Mouse (Mus musculus): ENCODE measurements at regions not wholly inside any gene's neighbourhood (a gene's known extent, or its start where the extent isn't known, plus 50 kb on each side); places are given as distances from the start of the nearest gene placed in this dataset.

GRCm38 (mm10) chr1:186379938-186380847 is 263.1 kb upstream of the Lyplal1 start:
- H3K9me3 ChIP-seq (replicated peaks; ENCODE audit: insufficient read depth, low read length), result no peaks in the 10 kb centered on the region
- H3K4me3 ChIP-seq (ENCODE audit: control insufficient read depth in 1 of 2, insufficient read depth in 1 of 2, low read depth in 2 of 2, low read length in 2 of 2), result no peak overlapping the region

DNA sequence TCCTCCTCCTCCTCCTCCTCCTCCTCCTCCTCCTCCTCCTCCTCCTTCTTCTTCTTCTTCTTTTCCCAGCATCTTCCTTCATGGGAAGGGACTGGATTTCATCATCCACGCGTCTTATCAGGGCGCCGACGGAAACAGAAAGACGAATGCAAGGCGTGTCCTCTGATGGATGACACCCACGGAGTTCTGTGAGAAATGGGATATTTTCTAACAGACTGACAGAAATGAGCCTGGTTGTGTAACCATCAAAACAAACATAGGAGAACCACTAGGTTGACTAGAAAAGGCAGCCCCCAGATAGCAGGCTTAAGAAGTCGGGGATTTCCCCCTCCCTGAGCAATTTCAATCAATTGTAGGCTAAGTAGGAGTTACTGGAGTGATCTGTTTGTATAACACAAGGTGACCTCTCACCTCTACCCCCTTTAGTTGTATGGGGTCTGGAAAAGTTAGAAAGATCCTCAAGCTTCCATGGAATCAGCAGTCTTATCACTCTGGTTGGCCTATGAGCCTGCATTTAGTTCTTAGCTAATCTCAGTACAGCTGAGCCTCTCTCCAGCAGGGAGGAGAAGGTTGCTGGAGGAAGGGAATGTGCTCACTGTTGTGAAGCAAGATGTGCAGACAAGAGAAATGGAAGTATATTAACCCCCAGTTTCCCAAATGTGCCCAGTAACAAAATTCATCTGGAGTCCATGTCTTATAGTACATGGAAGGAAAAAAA is 260.0 kb upstream of the Lyplal1 start:
- Histone ChIP-seq H3K9ac (ENCODE audit: control insufficient read depth, low read depth, low read length, poor library complexity, severe bottlenecking) (no peak overlapping the region), H3K4me3 (ENCODE audit: control insufficient read depth in 1 of 2, insufficient read depth in 1 of 2, low read depth in 2 of 2, low read length in 2 of 2) (no peak overlapping the region), H3K27me3 (ENCODE audit: control insufficient read depth in 1 of 2, insufficient read depth in 2 of 2, low read length in 2 of 2) (no peaks in the 10 kb centered on the region), H3K36me3 (ENCODE audit: control insufficient read depth in 1 of 2, insufficient read depth in 2 of 2, low read length in 2 of 2) (no peaks in the 10 kb centered on the region), H3K27ac (ENCODE audit: control insufficient read depth, low read depth, low read length) (no peak overlapping the region), H3K9me3 (replicated peaks; ENCODE audit: insufficient read depth, low read length) (no peaks in the 10 kb centered on the region), H3K79me2 (ENCODE audit: control insufficient read depth, insufficient read depth, low read length, poor library complexity) (no peaks in the 10 kb centered on the region), H3K4me1 (ENCODE audit: control insufficient read depth in 1 of 2, insufficient read depth in 2 of 2, low read length in 2 of 2) (no peaks in the 10 kb centered on the region)
- no peak for TF ChIP-seq CTCF (IDR thresholded peaks at IDR 0.05 in 2 of 3, conservative IDR thresholded peaks at IDR 0.05 in 1 of 3; ENCODE audit: control insufficient read depth in 1 of 3, insufficient read depth in 1 of 3, low read depth in 2 of 3, low read length in 3 of 3, poor library complexity in 1 of 3, severe bottlenecking in 1 of 3)
- no peak for TF ChIP-seq MXI1 (IDR thresholded peaks at IDR 0.05; ENCODE audit: low read depth, low read length)
- no peak for TF ChIP-seq BHLHE40 (IDR thresholded peaks at IDR 0.05; ENCODE audit: borderline replicate concordance, low read depth, low read length)
- TF ChIP-seq ZC3H11A (IDR thresholded peaks at IDR 0.05; ENCODE audit: low read depth, low read length), result no peak
- TF ChIP-seq CHD1 (IDR thresholded peaks at IDR 0.05; ENCODE audit: low read depth, low read length), result no peak
- no peak for TF ChIP-seq POLR2AphosphoS5 (IDR thresholded peaks at IDR 0.05; ENCODE audit: borderline replicate concordance, low read depth, low read length)
- TF ChIP-seq TBP (IDR thresholded peaks at IDR 0.05; ENCODE audit: low read depth, low read length), result no peak
- no peak for TF ChIP-seq MYC (IDR thresholded peaks at IDR 0.05; ENCODE audit: low read depth, low read length)
- TF ChIP-seq USF1 (IDR thresholded peaks at IDR 0.05; ENCODE audit: low read depth, low read length), result no peak
- TF ChIP-seq UBTF (IDR thresholded peaks at IDR 0.05; ENCODE audit: borderline replicate concordance, insufficient read depth, low read depth, low read length), result no peak
- no peak for DNase-seq (ENCODE audit: low read depth, low spot score)

More at GRCm38 (mm10) chr1:186379938-186380847, 263.1 kb upstream of the Lyplal1 start:
- no peaks in the 10 kb centered on the region for H3K27me3 ChIP-seq (ENCODE audit: control insufficient read depth in 1 of 2, insufficient read depth in 2 of 2, low read length in 2 of 2)
- no peaks in the 10 kb centered on the region for H3K36me3 ChIP-seq (ENCODE audit: control insufficient read depth in 1 of 2, insufficient read depth in 2 of 2, low read length in 2 of 2)
- H3K27ac ChIP-seq (ENCODE audit: control insufficient read depth, low read depth, low read length), result no peak overlapping the region
- no peak for TF ChIP-seq ZC3H11A (IDR thresholded peaks at IDR 0.05; ENCODE audit: low read depth, low read length)
- TF ChIP-seq HCFC1 (IDR thresholded peaks at IDR 0.05; ENCODE audit: low read depth, low read length), result no peak
- no peaks in the 10 kb centered on the region for H3K4me1 ChIP-seq (ENCODE audit: control insufficient read depth in 1 of 2, insufficient read depth in 2 of 2, low read length in 2 of 2)
- H3K79me2 ChIP-seq (ENCODE audit: control insufficient read depth, insufficient read depth, low read length, poor library complexity), result no peaks in the 10 kb centered on the region
- DNase-seq (ENCODE audit: low read depth, low spot score), result no peak
- no peak overlapping the region for H3K9ac ChIP-seq (ENCODE audit: control insufficient read depth, low read depth, low read length, poor library complexity, severe bottlenecking)

All from MEL (cell line).